Mouse (Mus musculus) hindbrain, embryonic 10.5 days (tissue): ENCODE measurements around the gene Zscan4b. TPM values are rescaled to one million over a fixed set of nuclear protein-coding genes. Genes with fewer than 3 reads are reported as not detected.
"Not testable (repeated sequence)": the region's sequence is repeated elsewhere in the genome, so short reads cannot be mapped to it uniquely, and the experiment has no call there.

ENCODE experiments used
- DNase-seq: peaks from one replicate; pipeline ENCODE4 v3.0.0-alpha.2; 2017; ENCODE audit warnings: low spot score
- H3K27ac ChIP-seq: fragments of 300-500 bp; sonication (generic); 2 replicates; pipeline ENCODE4 v1.5.1; 2016; ENCODE audit warnings: mild to moderate bottlenecking, moderate library complexity
- H3K27me3 ChIP-seq: fragments of 300-500 bp; sonication (generic); 2 replicates; pipeline ENCODE4 v1.6.1; 2016; ENCODE audit warnings: mild to moderate bottlenecking; ENCODE audit not compliant: poor library complexity, insufficient read depth, severe bottlenecking
- H3K36me3 ChIP-seq: fragments of 300-500 bp; sonication (generic); 2 replicates; pipeline ENCODE4 v1.6.1; 2016; ENCODE audit warnings: mild to moderate bottlenecking, moderate library complexity
- H3K4me1 ChIP-seq: fragments of 300-500 bp; sonication (generic); replicated peaks from 2 replicates; pipeline ENCODE4 v1.6.1; 2016; ENCODE audit warnings: mild to moderate bottlenecking
- H3K4me3 ChIP-seq: fragments of 300-500 bp; sonication (generic); 2 replicates; pipeline ENCODE4 v1.5.1; 2016; ENCODE audit warnings: mild to moderate bottlenecking, moderate library complexity
- H3K9me3 ChIP-seq: fragments of 300-500 bp; sonication (generic); 2 replicates; pipeline ENCODE4 v1.6.1; 2016; ENCODE audit warnings: mild to moderate bottlenecking, moderate library complexity
- WGBS: fragments of 180-500 bp; shearing (Covaris S2); methylation state at CpG from one replicate; pipeline ENCODE4 v1.1.7; 2016; 5-methylcytosine and 5-hydroxymethylcytosine counted together
- polyA plus RNA-seq: library from polyadenylated mRNA; unstranded; fragments of >200 nt; fragmentation: Nextera tagmentation; extraction: Ambion mirVana; gene quantifications from 2 replicates; pipeline ENCODE4 v1.2.1, GENCODE M21; 2016

The Zscan4b gene
- polyA plus RNA-seq, result not detected in 2 replicates

DNA sequence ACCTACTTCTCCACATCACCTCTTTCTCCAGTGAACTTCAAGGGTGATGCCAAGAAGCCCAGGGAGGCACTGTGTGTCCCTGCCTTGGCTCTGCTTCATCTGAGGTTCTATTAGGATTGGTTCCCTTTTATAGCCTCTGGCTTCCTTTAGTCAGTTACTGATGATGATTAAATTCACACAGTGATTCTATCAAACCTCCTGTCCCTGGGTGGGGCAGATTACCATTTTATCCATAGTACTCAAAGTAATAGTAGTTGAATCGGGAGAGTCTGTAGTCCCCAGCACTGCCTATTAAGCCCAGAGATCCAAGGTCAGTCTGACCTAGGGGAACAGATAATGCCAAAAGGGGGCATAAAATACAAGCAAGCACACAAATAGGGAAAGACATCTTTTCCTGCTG, at the start of gene Zscan4b:
TSS of gene Zscan4b (minus strand) at position 101 of the 400 bp plus-strand sequence.
- not testable (repeated sequence) for H3K36me3 ChIP-seq, H3K4me3 ChIP-seq, H3K4me1 ChIP-seq, H3K27ac ChIP-seq, DNase-seq, H3K27me3 ChIP-seq, H3K9me3 ChIP-seq
- WGBS, result 92% methylated on average over 1 of the region's 1 CpGs

Other genes with a start within 250 kb of the Zscan4b start
- gene Nlrp4b, start 217.3 kb downstream of the Zscan4b start, polyA plus RNA-seq, result not detected in 2 replicates
- not detected in 2 replicates for gene Vmn1r71, start 150.7 kb downstream of the Zscan4b start, polyA plus RNA-seq
- gene Zscan4c, start 100.7 kb upstream of the Zscan4b start, polyA plus RNA-seq, result not detected in 2 replicates
- gene Zscan4-ps1, start 164.6 kb upstream of the Zscan4b start, polyA plus RNA-seq, result not detected in 2 replicates